9 mouse cellular contexts compared by ENCODE assay signal in the genomic region with DNA sequence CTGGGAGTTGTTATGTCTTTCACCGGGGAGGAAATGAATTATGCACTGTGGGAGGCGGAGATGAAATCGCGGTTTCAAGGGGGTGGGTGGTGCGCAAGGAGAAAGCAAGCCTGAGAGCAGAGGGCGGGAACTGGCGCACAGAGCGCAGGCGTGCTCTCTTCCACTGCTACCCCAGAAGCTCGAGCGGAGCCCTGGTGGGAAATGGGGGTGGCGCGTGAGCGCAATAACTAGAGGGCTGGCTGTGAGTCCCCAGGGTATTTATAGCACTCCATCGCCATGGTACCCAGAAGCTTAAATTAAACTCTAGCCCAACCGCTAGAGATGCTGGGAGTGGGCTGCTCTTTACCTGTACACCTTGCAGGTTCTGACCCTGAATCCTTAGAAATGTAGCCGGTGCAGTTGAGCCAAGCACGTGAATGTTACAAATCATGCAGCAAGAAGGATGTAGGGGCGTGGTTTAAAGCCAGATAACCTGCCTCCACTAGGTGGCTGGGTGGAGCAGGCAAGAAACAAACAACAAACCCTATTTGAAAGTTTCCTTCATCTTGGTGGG. TPM values are rescaled to one million over a fixed set of nuclear protein-coding genes. Genes with fewer than 3 reads are reported as not detected.
DNase-seq lines count a peak whose midpoint lies in the region; ATAC-seq and TF ChIP-seq lines count a peak whose summit lies in the region.
"Had no signal": no experiment of that assay in that cellular context is flagged by ENCODE, and none has a peak within 500 bp of the region (broad histone marks: within the 10 kb centered on the region; RNA-seq: fewer than 3 reads in every experiment).

No protein-coding gene starts in this region.

- no peaks in the 10 kb centered on the region for H3K27me3 ChIP-seq in forebrain, postnatal 0 days (ENCODE audit: insufficient read depth, low read length)
- peaks cover 13% of the 10 kb centered on the region for H3K27me3 ChIP-seq in midbrain, embryonic 13.5 days

- peak overlapping the region; percentile 59 for H3K27ac ChIP-seq in forebrain, postnatal 0 days (ENCODE audit: low read depth, low read length)
- peak overlapping the region; percentile 57 for H3K27ac ChIP-seq in midbrain, embryonic 13.5 days
- H3K27ac ChIP-seq: macrophage had no signal

- H3K4me3 ChIP-seq in forebrain, postnatal 0 days (ENCODE audit: low read depth, low read length) = peak overlapping the region; percentile 26
- H3K4me3 ChIP-seq in midbrain, embryonic 13.5 days (replicated peaks) = peak overlapping the region; percentile 30

- 3% methylated on average over 19 of the region's 19 CpGs for WGBS in forebrain, postnatal 0 days
- under 1% methylated on average over 19 of the region's 19 CpGs for WGBS in midbrain, embryonic 13.5 days

- peak overlapping the region; percentile 48 for H3K4me2 ChIP-seq in forebrain, postnatal 0 days (ENCODE audit: low read depth)
- H3K4me2 ChIP-seq in midbrain, embryonic 13.5 days (replicated peaks) = peak overlapping the region; percentile 56

- TF ChIP-seq CTCF in brain, embryonic 14.5 days (IDR thresholded peaks at IDR 0.05; ENCODE audit: borderline replicate concordance, extremely low read depth, insufficient read depth, insufficient read length) = 0 out of 2 replicates have a peak, but pooled peaks have one; percentile 13
- peak; percentile 41 for TF ChIP-seq CTCF in forebrain, postnatal 0 days (IDR thresholded peaks at IDR 0.05; ENCODE audit: low read depth)

- no peak for TF ChIP-seq POLR2A in brain, embryonic 14.5 days (IDR thresholded peaks at IDR 0.05; ENCODE audit: borderline replicate concordance, extremely low read depth, insufficient read depth, insufficient read length, poor library complexity, severe bottlenecking)

- ATAC-seq in forebrain, postnatal 0 days = peak; percentile 97
- ATAC-seq in midbrain, embryonic 13.5 days = peak; percentile 87

- peak; percentile 92 for DNase-seq in MN1 (ENCODE audit: low spot score)
- DNase-seq in brain, embryonic 14.5 days (ENCODE audit: low read depth) = peak; percentile 85
- DNase-seq in forebrain, postnatal 0 days = peak; percentile 84
- peak; percentile 47 for DNase-seq in kidney, adult 18-20 months
- DNase-seq in left cerebral cortex, postnatal 36 days (ENCODE audit: low spot score in 2 of 2) = peak; percentile 84 to 91
- peak; percentile 29 for DNase-seq in thymus, postnatal 14 days
- no peak for DNase-seq in spleen, postnatal 36 days (ENCODE audit: low spot score in 2 of 2)

- H3K9me3 ChIP-seq in forebrain, postnatal 0 days (ENCODE audit: low read length) = no peaks in the 10 kb centered on the region
- no peaks in the 10 kb centered on the region for H3K9me3 ChIP-seq in midbrain, embryonic 13.5 days

- H3K9ac ChIP-seq in forebrain, postnatal 0 days = peak overlapping the region; percentile 51
- peak overlapping the region; percentile 10; the same call in 1 of the 2 replicates for H3K9ac ChIP-seq in midbrain, embryonic 13.5 days (replicated peaks)

- H3K4me1 ChIP-seq in forebrain, postnatal 0 days (ENCODE audit: insufficient read depth) = peaks cover 7% of the 10 kb centered on the region; the same call in 1 of the 2 replicates
- H3K4me1 ChIP-seq in midbrain, embryonic 13.5 days (replicated peaks) = peaks cover 10% of the 10 kb centered on the region

- intact Hi-C loops in left cerebral cortex, postnatal 36 days (cut with DNase I) = loop anchor here (5.0 kb wide), 1 partner anchor 84 kb away; no protein-coding TSS in a partner anchor

- H3K36me3 ChIP-seq in forebrain, postnatal 0 days (ENCODE audit: insufficient read depth) = no peaks in the 10 kb centered on the region
- H3K36me3 ChIP-seq in midbrain, embryonic 13.5 days = no peaks in the 10 kb centered on the region

RNA-seq across cellular contexts. Expression of gene Wwc1, which starts 5.6 kb away (rescaled TPM):
- 39.4 and 45.1 TPM in 2 replicates for polyA plus RNA-seq in brain, embryonic 14.5 days (2012; rRNA removed)
- total RNA-seq in forebrain, postnatal 0 days (2014; rRNA removed) = 21.1 and 21.2 TPM in 2 replicates
- polyA plus RNA-seq in forebrain, postnatal 0 days (2015; fragmentation: Nextera tagmentation; extraction: Ambion mirVana) = 13.2 and 13.8 TPM in 2 replicates
- total RNA-seq in left cerebral cortex, postnatal 36 days (2021) = 100 to 1,000 TPM; 124 to 144 TPM
- polyA plus RNA-seq in midbrain, embryonic 13.5 days (2015; fragmentation: Nextera tagmentation; extraction: Ambion mirVana) = 6.2 and 7.0 TPM in 2 replicates

Comparison
In these comparisons a context has a peak if more than half of its experiments do, and no peak if none do; other contexts are left out.
1. DNase-seq: peak in MN1 (single experiment), brain, embryonic 14.5 days (single experiment), forebrain, postnatal 0 days (single experiment), kidney, adult 18-20 months (single experiment), left cerebral cortex, postnatal 36 days (2 of 2) and thymus, postnatal 14 days (single experiment); none in spleen, postnatal 36 days (0 of 2).